Mouse (Mus musculus) urinary bladder, postnatal 25 days (tissue): ENCODE data around the gene Cux1.
A peak's percentile ranks its signal among the peaks of the same experiment; 100 is the strongest.

ENCODE experiments used
- DNase-seq: peaks from one replicate; pipeline ENCODE4 v3.0.0; 2022; ENCODE audit warnings: low spot score

Gene Cux1

GRCm38 (mm10) chr5:136427121-136427771 lies 140.0 kb downstream of the Cux1 start:
- DNase-seq = no peak

- DNase-seq = no peak
Measured at GRCm38 (mm10) chr5:136422948-136423347, 144.3 kb downstream of the Cux1 start.

GRCm38 (mm10) chr5:136421885-136422284 lies 145.4 kb downstream of the Cux1 start:
- DNase-seq = no peak

- DNase-seq = no peak
Measured at GRCm38 (mm10) chr5:136421316-136421715, 146.0 kb downstream of the Cux1 start.

GRCm38 (mm10) chr5:136420342-136420741 lies 146.9 kb downstream of the Cux1 start:
- DNase-seq = no peak

GRCm38 (mm10) chr5:136417891-136418290 lies 149.4 kb downstream of the Cux1 start:
- DNase-seq = no peak

- no peak for DNase-seq
Measured at GRCm38 (mm10) chr5:136414479-136414878, 152.8 kb downstream of the Cux1 start.

GRCm38 (mm10) chr5:136410681-136411181 lies 156.6 kb downstream of the Cux1 start:
- DNase-seq = no peak

GRCm38 (mm10) chr5:136406357-136406756 lies 160.9 kb downstream of the Cux1 start:
- no peak for DNase-seq

GRCm38 (mm10) chr5:136403565-136403961 lies 163.7 kb downstream of the Cux1 start:
- peak; percentile 28 for DNase-seq

- no peak for DNase-seq
Measured at GRCm38 (mm10) chr5:136402622-136403564, 164.4 kb downstream of the Cux1 start.

- no peak for DNase-seq
Measured at GRCm38 (mm10) chr5:136398706-136399105, 168.6 kb downstream of the Cux1 start.

- no peak for DNase-seq
Measured at GRCm38 (mm10) chr5:136396699-136397098, 170.6 kb downstream of the Cux1 start.

GRCm38 (mm10) chr5:136396256-136396655 lies 171.0 kb downstream of the Cux1 start:
- no peak for DNase-seq

- no peak for DNase-seq
Measured at GRCm38 (mm10) chr5:136395600-136396195, 171.6 kb downstream of the Cux1 start.

- DNase-seq = no peak
Measured at GRCm38 (mm10) chr5:136394517-136395212, 172.6 kb downstream of the Cux1 start.

GRCm38 (mm10) chr5:136393621-136394020 lies 173.7 kb downstream of the Cux1 start:
- no peak for DNase-seq

- no peak for DNase-seq
Measured at GRCm38 (mm10) chr5:136386757-136387156, 180.5 kb downstream of the Cux1 start.

GRCm38 (mm10) chr5:136385161-136385560 lies 182.1 kb downstream of the Cux1 start:
- no peak for DNase-seq

GRCm38 (mm10) chr5:136382261-136383005 lies 184.9 kb downstream of the Cux1 start:
- DNase-seq = no peak

GRCm38 (mm10) chr5:136379405-136379804 lies 187.9 kb downstream of the Cux1 start:
- no peak for DNase-seq
